Mouse (Mus musculus): Measurements from ENCODE around the gene Isoc2b.
A peak's percentile ranks its signal among the peaks of the same experiment; 100 is the strongest.
"Not testable (repeated sequence)": the region's sequence is repeated elsewhere in the genome, so short reads cannot be mapped to it uniquely, and the experiment has no call there.

The Isoc2b gene

DNA sequence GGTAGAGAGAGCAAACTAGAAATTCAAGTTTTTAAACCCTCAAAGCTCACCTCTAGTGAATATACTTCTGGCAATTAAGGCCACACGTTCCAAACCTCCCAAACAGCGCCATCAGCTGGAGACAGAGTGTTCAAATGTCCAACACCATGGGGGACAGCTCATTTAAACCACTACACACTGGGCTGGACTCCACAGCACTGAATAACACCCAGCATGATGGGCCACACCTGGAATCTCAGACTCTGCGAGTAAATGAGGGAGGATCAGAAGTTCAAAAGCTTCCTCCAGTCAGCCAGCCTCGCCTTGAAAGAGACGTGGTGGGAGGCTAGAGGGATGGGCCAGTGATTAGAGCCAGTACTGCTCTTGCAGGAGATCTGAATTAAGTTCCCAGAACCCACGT, at the start of gene Isoc2b:
Gene Isoc2b (minus strand): TSS at position 126 of the 400 bp plus-strand sequence.
- DNase-seq (ENCODE audit: low read depth, low spot score) = peak; percentile 34

DNA sequence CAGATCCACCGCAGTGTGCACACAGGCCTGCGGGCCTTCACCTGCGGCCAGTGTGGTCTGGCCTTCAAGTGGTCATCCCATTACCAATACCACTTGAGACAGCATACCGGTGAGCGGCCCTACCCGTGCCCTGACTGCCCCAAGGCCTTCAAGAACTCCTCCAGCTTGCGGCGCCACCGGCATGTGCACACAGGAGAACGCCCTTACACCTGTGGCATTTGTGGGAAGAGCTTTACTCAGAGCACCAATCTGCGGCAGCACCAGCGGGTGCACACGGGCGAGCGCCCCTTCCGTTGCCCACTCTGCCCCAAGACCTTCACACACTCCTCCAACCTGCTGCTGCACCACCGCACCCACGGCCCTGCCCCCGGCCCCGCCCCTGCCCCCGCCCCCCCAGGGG, 49.0 kb upstream of the Isoc2b start:
- no peak for DNase-seq (ENCODE audit: low read depth, low spot score)

GRCm38 (mm10) chr7:4918681-4919080, 48.6 kb upstream of the Isoc2b start:
- no peak for DNase-seq (ENCODE audit: low read depth, low spot score)

- DNase-seq (ENCODE audit: low read depth, low spot score) = no peak
These were observed 47.4 kb upstream of the Isoc2b start for GRCm38 (mm10) chr7:4917494-4917893.

GRCm38 (mm10) chr7:4915669-4916416, 45.8 kb upstream of the Isoc2b start:
- DNase-seq (ENCODE audit: low read depth, low spot score) = no peak

DNA sequence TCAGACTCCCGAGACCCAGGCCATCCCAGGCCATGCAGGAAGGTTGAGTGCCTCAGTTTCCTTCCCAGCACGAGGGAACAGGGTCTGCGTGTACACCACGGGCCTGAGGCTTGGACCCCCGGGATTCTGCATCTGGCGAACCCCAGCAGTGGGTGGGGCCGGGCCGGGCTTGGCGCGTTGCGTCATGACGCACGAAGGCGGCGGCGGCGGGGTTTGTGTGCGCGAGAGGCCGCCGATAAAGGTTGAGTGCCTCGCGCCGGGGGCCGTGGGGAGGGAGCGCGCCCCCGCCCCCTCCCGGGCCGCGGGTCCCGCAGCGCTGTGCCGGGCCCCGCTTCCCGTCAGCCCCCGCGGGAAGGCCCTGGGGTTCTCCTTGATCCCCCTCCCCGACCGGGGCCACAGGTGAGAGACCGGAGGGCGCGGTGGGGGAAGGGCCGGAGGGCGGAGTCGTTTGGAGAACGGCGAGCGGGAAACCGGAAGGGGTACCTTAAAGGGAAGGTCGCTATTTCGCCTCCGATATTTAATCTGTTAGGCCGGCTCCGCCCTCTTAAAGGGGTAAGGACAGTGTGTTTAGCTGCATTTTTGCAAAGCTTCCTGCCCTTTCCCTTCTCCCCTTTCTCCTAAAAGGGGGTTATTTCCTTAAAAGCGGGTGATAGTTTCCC, 45.1 kb upstream of the Isoc2b start, which contains the start of gene Zfp628:
Gene Zfp628 (plus strand): TSS at position 211 of the 659 bp plus-strand sequence.
- peak; percentile 96 for DNase-seq (ENCODE audit: low read depth, low spot score)

- peak; percentile 38 for DNase-seq (ENCODE audit: low read depth, low spot score)
These were observed 42.2 kb upstream of the Isoc2b start for GRCm38 (mm10) chr7:4912248-4912647.

DNA sequence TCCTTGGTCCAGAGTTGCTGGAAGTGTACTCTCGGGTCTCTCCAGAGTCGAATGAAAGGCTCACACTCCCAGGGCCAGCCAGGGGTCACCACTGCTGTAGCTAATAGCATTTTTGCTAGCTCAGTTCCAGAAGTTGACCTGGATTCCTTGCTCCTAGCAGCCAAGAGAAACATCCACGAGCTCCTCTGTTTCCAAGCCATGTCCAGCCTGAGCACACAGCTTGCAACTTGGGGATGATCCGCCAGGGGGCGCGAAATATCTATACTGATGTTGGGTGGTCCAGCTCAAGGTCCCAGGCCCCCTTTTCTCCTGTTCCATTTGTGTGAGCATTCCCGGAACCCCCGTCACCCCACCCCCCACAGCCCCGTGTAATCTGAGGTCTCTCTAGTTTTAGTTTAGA, 41.5 kb upstream of the Isoc2b start:
- DNase-seq (ENCODE audit: low read depth, low spot score) = peak; percentile 39

DNA sequence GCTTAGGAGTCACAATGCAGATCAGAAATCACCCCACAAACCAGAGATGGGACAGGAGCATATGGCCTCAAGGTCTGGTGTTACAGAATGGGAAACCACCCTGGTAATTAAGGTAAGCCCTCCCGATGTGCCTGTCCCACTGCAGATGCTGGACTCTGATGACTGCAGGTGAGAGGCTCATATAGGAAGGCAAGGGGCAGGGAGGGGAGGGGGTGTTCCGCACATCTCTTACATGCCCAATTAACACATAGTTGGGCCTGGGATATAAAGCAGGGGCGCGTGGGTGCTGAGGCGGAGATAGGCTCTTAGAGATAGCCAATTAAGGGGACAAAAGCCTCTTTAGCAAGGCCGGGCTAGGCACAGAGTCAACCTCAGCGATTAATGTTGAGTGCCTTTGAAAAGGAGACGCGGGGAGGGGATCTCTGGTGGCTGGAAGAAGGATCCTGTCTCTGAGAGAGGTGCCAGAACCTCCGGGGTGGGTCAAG, 36.5 kb upstream of the Isoc2b start, which contains the start of gene Gm36210:
Gene Gm36210 (minus strand): TSS at position 51 of the 485 bp plus-strand sequence.
- no peak for DNase-seq (ENCODE audit: low read depth, low spot score)

DNA sequence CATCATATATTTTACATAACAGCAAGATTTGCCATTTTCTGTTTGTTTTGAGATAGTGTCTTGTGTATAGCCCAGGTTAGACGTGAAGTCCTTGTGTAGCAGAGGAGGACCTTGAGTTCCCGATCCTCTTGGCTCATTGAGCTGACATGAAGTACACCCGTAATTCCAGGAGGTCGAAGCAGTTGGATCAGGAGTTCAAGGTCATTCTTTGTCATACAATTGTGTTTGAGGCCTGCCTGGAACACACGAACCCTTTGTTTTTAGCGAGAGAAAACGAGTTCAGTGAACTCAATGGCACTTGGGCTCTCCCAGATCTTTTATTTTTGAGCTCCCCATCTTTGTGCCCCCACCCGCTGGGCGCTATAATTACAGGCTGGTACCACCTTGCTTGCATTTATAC, 32.3 kb upstream of the Isoc2b start:
- no peak for DNase-seq (ENCODE audit: low read depth, low spot score)

- peak; percentile 61 for DNase-seq (ENCODE audit: low read depth, low spot score)
These were observed 31.1 kb upstream of the Isoc2b start for GRCm38 (mm10) chr7:4901171-4901570.

DNA sequence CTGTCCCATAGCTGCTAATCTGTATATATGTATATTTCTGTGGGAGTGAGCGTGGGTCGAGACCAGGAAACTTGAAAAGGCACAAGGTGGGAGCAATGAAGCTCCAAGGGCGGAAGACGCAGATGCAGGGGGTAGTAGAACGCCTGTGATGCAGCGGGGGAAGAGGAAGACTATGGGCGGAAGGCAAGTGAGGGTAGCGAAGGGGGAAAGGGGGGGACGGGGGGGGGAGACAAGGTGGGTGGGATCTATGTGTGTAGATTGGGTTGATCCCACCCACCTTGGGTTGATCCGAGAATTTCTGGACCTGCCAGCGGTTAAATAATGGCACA, 30.4 kb upstream of the Isoc2b start:
- no peak for DNase-seq (ENCODE audit: low read depth, low spot score)

DNA sequence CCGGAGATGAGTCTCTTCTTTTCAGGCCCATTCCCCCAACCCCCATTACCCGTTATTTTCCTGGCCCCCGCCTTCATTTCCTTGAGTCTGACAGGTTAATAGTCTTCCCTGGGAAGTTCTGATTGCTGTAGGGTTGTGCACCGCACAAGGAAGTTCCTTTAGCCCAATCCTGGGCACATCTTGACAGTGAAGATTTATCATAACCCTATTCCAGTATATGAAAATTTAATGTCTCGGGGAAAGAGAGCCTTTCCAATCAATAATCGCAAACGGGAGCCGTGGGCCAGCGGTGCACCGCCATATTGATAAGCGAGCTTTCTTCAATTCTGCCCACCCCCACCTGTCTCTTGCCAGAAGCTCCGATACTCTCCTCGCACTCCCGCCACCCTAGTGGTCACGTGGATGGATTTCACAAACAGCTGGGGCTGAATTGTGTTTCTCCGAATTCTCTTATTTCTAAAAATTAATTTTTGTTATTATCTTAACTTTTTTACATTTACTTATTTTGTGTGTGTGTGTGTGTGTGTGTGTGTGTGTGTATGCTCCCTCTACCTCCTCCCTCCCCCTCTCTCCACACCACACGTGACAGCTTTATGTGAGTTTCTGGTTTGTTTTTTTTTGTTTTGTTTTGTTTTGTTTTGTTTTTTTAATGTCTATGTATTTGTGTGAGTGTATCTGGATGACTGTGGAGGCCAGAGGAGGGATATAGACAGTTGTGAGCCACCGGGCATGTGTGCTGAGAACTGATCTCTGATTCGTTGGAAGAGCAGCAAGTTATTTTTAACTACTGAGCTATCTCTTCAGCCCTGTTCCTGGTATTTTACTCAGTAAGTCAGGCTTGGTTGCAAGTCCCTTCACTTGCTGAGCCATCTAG, 29.8 kb upstream of the Isoc2b start:
- no peak for DNase-seq (ENCODE audit: low read depth, low spot score)

DNA sequence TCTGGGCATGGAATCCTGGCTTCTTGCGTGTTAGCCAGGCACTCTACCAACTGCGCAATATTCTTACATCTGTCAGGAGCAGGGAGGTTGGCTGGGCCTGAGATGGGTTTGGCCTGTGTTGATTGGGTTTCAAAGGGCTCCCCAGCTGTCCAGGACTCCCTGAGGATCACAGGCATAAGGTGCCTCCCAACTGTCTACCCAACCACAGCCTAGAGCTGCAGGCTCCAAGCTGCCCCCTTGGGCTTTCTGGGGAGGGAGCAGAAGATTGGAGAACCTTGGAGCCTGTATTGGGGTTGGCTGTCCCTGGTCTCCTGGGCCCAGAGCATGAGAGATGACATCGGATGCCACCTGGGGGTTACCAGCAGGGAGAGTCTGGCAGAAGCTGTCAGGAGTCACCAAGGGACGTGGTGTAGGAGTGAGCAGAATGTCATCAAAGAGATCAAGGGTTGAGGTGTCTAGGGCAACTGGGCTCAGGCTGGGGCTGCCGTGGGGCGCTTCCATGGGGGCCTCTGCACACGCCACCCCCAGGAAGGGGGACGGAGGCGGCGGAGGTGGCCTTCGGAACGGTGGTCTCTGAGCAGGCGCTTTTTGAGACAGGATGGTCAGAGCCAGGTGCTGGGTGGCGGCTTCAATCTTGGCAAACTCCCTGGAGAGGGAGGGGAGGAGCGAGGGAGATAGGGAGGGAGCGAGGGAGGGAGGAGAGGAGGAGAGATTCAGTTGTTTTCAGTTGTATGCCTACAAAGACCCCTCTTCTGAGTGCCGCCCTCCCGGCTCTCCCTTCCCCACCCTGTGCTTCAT, 29.0 kb upstream of the Isoc2b start:
- DNase-seq (ENCODE audit: low read depth, low spot score) = no peak

DNA sequence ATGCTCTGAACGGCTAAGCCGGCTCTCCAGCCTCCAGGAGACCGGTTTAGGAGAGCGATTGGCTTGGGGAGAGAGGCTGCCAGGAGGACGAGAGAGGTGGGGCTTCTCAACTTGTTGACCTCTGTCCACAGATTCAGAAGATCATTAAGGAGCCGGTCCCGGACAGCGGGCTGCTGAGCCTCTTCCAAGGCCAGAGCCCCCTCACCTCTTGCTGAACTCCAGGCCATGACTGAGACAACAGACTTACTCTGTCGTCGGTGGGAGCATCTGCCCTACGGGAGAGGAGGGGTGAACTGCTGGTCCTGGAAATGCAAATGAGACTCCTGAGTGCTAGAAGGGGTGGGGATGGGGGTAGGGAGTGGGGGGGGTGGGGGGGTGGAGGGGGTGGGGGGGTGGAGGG, 25.1 kb upstream of the Isoc2b start:
- no peak for DNase-seq (ENCODE audit: low read depth, low spot score)

GRCm38 (mm10) chr7:4886680-4887079, 16.6 kb upstream of the Isoc2b start:
- DNase-seq (ENCODE audit: low read depth, low spot score) = no peak

DNA sequence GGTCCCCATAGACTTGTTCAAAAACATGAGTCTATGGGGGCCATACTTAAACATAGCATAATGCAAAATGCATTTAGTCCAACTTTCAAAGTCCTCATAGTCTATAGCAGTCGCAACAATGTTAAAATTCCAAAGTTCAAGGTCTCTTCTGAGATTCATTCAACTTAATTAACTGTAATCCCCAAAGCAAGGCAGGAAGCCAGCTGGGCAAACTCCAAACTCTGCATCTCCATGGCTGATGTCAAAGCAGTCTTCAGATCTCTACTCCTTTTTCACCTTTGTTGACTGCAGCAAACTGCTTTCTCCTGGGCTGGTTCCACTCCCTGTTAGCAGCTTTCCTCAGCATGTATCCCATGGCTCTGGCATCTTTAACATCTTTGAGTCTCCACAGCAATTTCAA, 9.0 kb upstream of the Isoc2b start:
- DNase-seq (ENCODE audit: low read depth, low spot score) = not testable (repeated sequence)

DNA sequence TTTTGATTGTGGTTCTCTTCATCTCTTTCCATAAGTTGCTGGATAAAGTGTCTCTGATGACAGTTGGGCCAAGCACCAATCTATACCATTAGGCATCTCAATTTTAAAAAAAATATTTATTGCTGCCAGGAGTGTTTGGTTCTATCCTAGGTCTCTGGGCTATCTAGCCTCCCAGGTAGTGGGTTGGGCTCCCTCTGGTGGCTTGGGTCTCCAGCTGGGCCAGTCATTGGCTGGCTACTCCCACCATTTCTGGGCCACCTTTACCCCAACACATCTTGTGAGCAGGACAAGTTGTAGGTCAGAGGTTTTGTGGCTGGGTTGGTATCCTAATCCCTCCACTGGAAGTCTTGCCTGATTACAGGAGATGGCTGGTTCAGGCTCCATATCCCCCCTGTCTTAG, 8.1 kb upstream of the Isoc2b start:
- DNase-seq (ENCODE audit: low read depth, low spot score) = peak; percentile 64

- DNase-seq (ENCODE audit: low read depth, low spot score) = no peak
These were observed 7.2 kb upstream of the Isoc2b start for GRCm38 (mm10) chr7:4877226-4877625.

DNA sequence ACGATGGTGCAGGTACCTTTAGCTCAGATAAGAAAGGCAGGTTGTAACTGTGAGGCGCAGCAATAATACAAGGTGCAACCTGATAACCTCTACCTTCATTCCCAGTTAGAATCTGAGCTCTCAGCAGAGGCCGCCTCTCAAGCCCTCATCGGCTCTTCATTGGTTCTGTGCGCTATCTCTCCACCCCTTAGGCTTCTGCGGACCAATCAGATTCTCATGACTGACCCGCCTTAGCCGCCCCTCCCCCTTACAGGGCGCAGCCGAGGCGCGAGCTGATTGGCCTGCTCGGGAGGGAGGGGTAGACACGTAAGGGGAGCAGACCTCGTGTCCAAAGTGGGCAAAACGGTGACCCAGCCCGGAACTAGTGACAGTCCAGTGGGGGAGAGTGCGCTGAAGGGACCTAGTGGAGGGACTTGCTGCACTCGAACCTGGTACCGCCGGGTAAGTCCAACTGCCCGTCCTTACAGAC, 6.7 kb upstream of the Isoc2b start, which contains the start of gene Isoc2a:
Gene Isoc2a (plus strand): TSS at position 401 of the 469 bp plus-strand sequence.
- DNase-seq (ENCODE audit: low read depth, low spot score) = peak; percentile 98

GRCm38 (mm10) chr7:4866631-4867180, 3.4 kb downstream of the Isoc2b start:
- no peak for DNase-seq (ENCODE audit: low read depth, low spot score)
